Mouse (Mus musculus) C2C12 (cell line): ENCODE measurements at regions not wholly inside any gene's neighbourhood (a gene's known extent, or its start where the extent isn't known, plus 50 kb on each side); places are given as distances from the start of the nearest gene placed in this dataset.

Experiments used
- CEBPB ChIP-seq: IDR thresholded peaks from one replicate; pipeline ENCODE4 v1.6.1; 2011; ENCODE audit warnings: low read depth, mild to moderate bottlenecking, control low read depth, moderate library complexity
- CTCF ChIP-seq: IDR thresholded peaks from one replicate; pipeline ENCODE4 v1.5.1; 2011; ENCODE audit not compliant: control insufficient read depth, insufficient read depth, insufficient read length
- MAX ChIP-seq: IDR thresholded peaks from one replicate; pipeline ENCODE4 v1.6.1; 2011; ENCODE audit warnings: mild to moderate bottlenecking, control low read depth
- USF1 ChIP-seq: IDR thresholded peaks from one replicate; pipeline ENCODE4 v1.6.1; 2011; ENCODE audit warnings: low read depth, mild to moderate bottlenecking, control low read depth, moderate library complexity

- TF ChIP-seq MAX: no peak
- no peak for TF ChIP-seq CTCF
- TF ChIP-seq USF1: no peak
- TF ChIP-seq CEBPB: no peak
Measured at GRCm38 (mm10) chr8:87147704-87148103, 262.6 kb upstream of the N4bp1 start.
